18 mouse cellular contexts compared by ENCODE assay signal in the genomic region with DNA sequence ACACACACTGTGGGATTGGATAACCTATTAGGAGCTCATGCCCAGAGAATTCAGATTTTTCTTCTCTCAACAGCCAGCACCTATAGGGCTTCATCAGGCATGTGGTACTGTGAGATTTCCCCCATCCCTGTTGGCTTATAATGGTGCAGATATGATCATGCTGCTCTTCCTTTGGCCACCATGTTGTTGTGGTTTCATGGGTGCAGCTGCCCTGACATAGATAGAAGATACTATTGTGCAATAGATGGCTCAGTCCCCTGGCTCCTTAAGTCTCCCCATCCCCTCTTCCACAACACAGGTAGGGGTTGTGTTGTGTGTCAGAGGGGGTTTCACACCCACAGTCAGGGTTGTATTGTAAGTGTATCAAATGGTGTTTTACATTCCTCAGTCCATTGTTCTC. TPM values are rescaled to one million over a fixed set of nuclear protein-coding genes. Genes with fewer than 3 reads are reported as not detected.
DNase-seq lines count a peak whose midpoint lies in the region; ATAC-seq lines count a peak whose summit lies in the region.
"Had no signal": no experiment of that assay in that cellular context is flagged by ENCODE, and none has a peak within 500 bp of the region (broad histone marks: within the 10 kb centered on the region; RNA-seq: fewer than 3 reads in every experiment).

No protein-coding gene starts in this region.

- ATAC-seq in common myeloid progenitor, adult 5-6 weeks (replicated peaks; ENCODE audit: low read depth, poor library complexity, severe bottlenecking), result 0 out of 2 replicates have a peak, but pooled peaks have one; percentile 29
- ATAC-seq in megakaryocyte progenitor cell, adult 5-6 weeks (replicated peaks; ENCODE audit: poor library complexity), result 0 out of 2 replicates have a peak, but pooled peaks have one; percentile 12
- ATAC-seq: activated CD4-positive, CD25-positive, alpha-beta regulatory T cell, adult 4 months; forebrain, embryonic 14.5 days; forebrain, embryonic 16.5 days; Patski had no signal

- peak; percentile 37 for DNase-seq in 416B (ENCODE audit: low read depth)
- DNase-seq in left cerebral cortex, adult 8-10 months (ENCODE audit: low spot score in 2 of 2), result no peak
- DNase-seq in adrenal gland, postnatal 36 days, result no peak
- no peak for DNase-seq in cerebellum, adult 11-12 months
- DNase-seq: adrenal gland, adult 8-10 months; adrenal gland, postnatal 14 days; cerebellum, adult 11 months; cerebellum, adult 2 months; cerebellum, adult 9-10 months; cerebellum, postnatal 10 days; cerebellum, postnatal 25 days; embryo, embryonic 11 days had no signal

RNA-seq across cellular contexts. Expression of a gene that starts 25.7 kb away (rescaled TPM):
- 0.91 and 1.9 TPM in 2 replicates for total RNA-seq in common myeloid progenitor, adult 5-6 weeks (2017)
- 2.0 and 4.2 TPM in 2 replicates for total RNA-seq in megakaryocyte progenitor cell, adult 5-6 weeks (2015)
- 2.7 and 4.8 TPM in 2 replicates for total RNA-seq in megakaryocyte progenitor cell, adult 5-6 weeks (2017)
- 1 to 10 TPM; 4.2 to 5.5 (median 4.6) TPM for total RNA-seq in left cerebral cortex, adult 8-10 months (2022)
- total RNA-seq in adrenal gland, postnatal 36 days (2021), result 1 to 10 TPM; 8.0 to 8.3 TPM

RNA-seq across cellular contexts. Expression of a gene that starts 51.2 kb away (rescaled TPM):
- 62.2 and 66.7 TPM in 2 replicates for total RNA-seq in common myeloid progenitor, adult 5-6 weeks (2017)
- total RNA-seq in megakaryocyte progenitor cell, adult 5-6 weeks (2015), result 25.2 and 26.1 TPM in 2 replicates
- 35.0 and 36.6 TPM in 2 replicates for total RNA-seq in megakaryocyte progenitor cell, adult 5-6 weeks (2017)
- 10 to 100 TPM; 32.3 to 41.4 (median 38.6) TPM for total RNA-seq in left cerebral cortex, adult 8-10 months (2022)
- total RNA-seq in adrenal gland, postnatal 36 days (2021), result 10 to 100 TPM; 71.3 to 80.1 TPM
